Mouse (Mus musculus) embryonic stem cell, embryonic (primary cell): ENCODE measurements around the gene Nadsyn1.

ENCODE experiments used
- CTCF ChIA-PET, 4 experiments: fragments of 300-600 bp in 2 of 4; fragments of 350-600 bp in 2 of 4; sonication (Branson Sonifier 250); formaldehyde crosslinking; loops; one replicate each; lab custom pipeline; 2022; ENCODE audit warnings: inconsistent platforms in 2 of 4; lab: Charles Lee
- POLR2A ChIA-PET, 4 experiments: fragments of 300-600 bp in 2 of 4; fragments of 350-600 bp in 2 of 4; sonication (Branson Sonifier 250); formaldehyde crosslinking; loops; one replicate each; lab custom pipeline; 2022; ENCODE audit warnings: antibody characterized with exemption in 4 of 4, inconsistent platforms in 1 of 4; lab: Charles Lee

Gene Nadsyn1

DNA sequence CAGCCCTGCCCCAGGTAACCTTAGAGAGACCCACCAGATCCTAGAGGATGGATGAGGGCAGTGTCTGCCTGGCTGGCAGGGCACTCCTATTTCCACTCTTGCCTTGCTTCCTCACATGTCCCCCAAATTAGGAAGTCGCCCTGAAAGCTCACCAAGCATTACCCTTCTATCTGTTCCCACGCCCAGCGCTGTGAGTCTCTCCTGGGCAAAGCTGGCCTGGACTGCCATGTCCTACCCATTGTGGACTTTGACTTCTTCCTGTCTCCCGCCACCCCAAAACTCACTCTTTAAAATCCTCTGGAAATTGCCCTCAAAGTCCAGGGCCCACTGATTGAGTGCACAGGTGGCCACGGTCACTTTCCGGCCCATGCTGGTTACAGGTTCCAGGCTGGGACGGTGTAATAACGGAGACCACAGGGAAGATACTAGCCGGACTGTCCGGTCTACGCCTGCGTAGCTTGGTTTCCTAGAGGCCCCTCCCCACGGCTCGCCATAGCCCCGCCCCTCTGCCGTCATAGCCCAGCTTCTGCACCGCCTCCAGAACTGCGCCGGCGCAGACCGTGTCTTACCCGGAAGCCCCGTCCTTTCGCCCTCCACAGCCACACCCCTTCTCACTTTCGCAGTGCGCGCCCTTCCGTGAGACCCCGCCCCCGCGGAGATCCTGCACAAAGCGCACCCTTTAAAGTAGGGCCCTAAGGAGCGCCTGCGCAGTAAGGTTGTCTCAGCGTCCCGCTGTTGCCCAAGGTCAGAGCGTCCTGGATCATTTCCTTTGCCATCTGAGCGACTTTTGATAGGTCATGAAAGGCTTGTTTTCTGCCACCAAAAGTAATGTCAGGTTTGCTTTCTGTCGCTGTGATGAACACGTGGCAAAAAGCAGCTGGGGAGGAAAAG is at the start of gene Nadsyn1, which contains the start of gene Dhcr7:
Gene Nadsyn1, minus strand, starts transcription at position 475 of the 891 bp plus-strand sequence.
Gene Dhcr7, plus strand, starts transcription at position 771 of the 891 bp plus-strand sequence.
- ChIA-PET POLR2A (interaction anchor here in 3 of 4 experiments (0.6 to 2.6 kb wide), 25 partner anchors 7 to 299 kb away, joined by 3 to 17 read pairs (median 3); partner anchors contain the start of genes Cars (in 2 of the 3), Mrgpre (in 1 of the 3) and Nap1l4 (in 1 of the 3)), CTCF (interaction anchor here (0.5 to 2.1 kb wide), 13 partner anchors 38 to 904 kb away, joined by 3 to 11 read pairs (median 3); partner anchors contain the start of gene Mrgpre (in 1 of the 4))

GRCm38 (mm10) chr7:143868874-143869273 is 46.2 kb upstream of the Nadsyn1 start:
- ChIA-PET POLR2A (no interaction called here), CTCF (interaction anchor here in 1 of 4 experiments (1.0 kb wide), 1 partner anchor 39 kb away, joined by 3 read pairs; no protein-coding TSS in a partner anchor)

DNA sequence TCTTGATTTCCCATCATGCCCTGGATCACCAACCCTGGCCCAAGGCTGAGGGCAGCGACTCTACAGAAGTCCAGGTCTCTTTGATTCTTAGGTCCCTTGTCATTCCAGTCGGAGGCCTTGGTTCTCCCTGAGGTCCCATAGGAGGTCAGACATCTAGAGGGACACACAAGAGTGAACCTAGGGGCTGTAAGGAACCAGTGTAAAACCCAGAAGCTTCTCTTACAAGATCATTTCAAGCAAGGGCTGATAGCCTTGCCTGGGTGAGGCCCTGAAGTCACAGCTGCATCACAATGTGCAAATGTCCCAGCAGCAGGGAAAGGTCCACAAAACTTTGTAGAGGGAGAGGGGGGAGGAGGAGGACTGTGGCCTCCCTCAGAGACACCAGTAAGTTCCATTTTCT is 43.9 kb upstream of the Nadsyn1 start, which contains the start of gene Gm498:
Gene Gm498, plus strand, starts transcription at position 301 of the 400 bp plus-strand sequence.
- POLR2A ChIA-PET = interaction anchor here in 2 of 4 experiments (0.7 kb wide), 2 partner anchors 107 to 1185 kb away, joined by 3 read pairs; no protein-coding TSS in a partner anchor
- CTCF ChIA-PET = no interaction called here

GRCm38 (mm10) chr7:143848768-143849482 is 26.3 kb upstream of the Nadsyn1 start:
- POLR2A ChIA-PET = no interaction called here
- CTCF ChIA-PET = no interaction called here

DNA sequence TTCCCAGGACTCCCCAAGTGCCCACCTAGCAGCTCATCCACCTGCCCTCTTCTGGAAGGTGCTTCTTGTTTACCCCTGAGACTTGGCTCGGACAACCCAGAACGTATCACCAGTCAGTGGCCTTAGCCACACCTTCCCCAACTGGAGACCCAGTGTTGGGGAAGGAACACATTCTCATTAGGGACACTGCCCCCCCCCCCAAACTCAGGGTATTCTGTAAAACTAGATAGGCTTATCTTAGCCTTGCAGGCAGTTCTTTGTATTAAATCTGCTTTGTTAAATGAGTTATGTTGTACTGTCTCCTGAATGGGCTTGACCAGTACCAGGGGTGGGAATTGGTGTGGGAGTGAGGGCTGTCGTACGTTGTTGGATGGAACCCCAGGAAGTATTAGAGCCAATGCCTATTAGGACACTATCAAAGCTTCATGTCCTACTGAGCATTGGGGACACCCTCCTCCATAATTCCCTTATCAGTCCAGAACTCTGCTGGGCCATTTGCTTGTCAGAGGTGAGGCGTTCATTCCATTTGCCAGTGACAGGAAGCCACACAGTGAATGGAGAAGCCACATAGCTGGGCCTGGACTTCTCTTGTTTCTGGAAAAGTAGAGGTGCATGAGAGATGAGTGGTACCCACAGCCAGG is 25.6 kb upstream of the Nadsyn1 start:
- POLR2A ChIA-PET = interaction anchor here in 2 of 4 experiments (0.6 to 1.0 kb wide), 3 partner anchors 18 to 552 kb away, joined by 3 to 5 read pairs (median 4); no protein-coding TSS in a partner anchor
- CTCF ChIA-PET = no interaction called here

- ChIA-PET CTCF (no interaction called here), POLR2A (no interaction called here)
These were observed 18.7 kb upstream of the Nadsyn1 start for GRCm38 (mm10) chr7:143841301-143841700.

DNA sequence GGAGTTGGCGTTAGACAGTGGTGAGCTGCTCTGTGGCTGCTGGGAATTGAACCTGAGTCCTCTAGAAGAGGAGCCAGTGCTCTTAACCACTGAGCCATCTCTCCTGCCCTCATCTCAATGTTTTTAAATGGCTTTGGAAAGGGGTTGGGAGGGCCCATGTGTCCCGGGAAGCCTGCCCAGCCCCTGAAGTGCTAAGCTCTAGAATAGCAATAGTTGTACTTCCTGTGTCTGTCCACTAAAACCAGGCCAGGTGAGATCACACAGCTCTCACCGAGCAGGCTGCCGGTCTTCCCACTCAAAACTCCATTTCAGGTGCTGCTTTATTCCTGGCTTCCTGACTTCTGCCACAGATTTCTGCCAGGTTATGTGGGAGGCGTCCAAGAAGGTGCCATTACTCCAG is 17.5 kb upstream of the Nadsyn1 start:
- CTCF ChIA-PET = interaction anchor here in 1 of 4 experiments (0.6 kb wide), 1 partner anchor 11 kb away, joined by 3 read pairs; no protein-coding TSS in a partner anchor
- POLR2A ChIA-PET = interaction anchor here in 2 of 4 experiments (0.7 to 2.5 kb wide), 3 partner anchors 9 to 10 kb away, joined by 3 to 15 read pairs (median 3); no protein-coding TSS in a partner anchor

GRCm38 (mm10) chr7:143837705-143838358 is 15.2 kb upstream of the Nadsyn1 start:
- ChIA-PET CTCF (no interaction called here), POLR2A (interaction anchor here in 1 of 4 experiments (2.5 kb wide), 1 partner anchor 8 kb away, joined by 15 read pairs; no protein-coding TSS in a partner anchor)

- ChIA-PET POLR2A (interaction anchor here in 2 of 4 experiments (0.6 to 1.6 kb wide), 3 partner anchors 8 to 43 kb away, joined by 3 to 4 read pairs (median 3); partner anchors contain the start of genes Dhcr7 (in 1 of the 2) and Nadsyn1 (in 1 of the 2)), CTCF (no interaction called here)
These were observed 12.3 kb upstream of the Nadsyn1 start for GRCm38 (mm10) chr7:143834972-143835371.

GRCm38 (mm10) chr7:143834316-143834715 is 11.7 kb upstream of the Nadsyn1 start:
- ChIA-PET CTCF (interaction anchor here in 1 of 4 experiments (0.6 kb wide), 1 partner anchor 1023 kb away, joined by 4 read pairs; no protein-coding TSS in a partner anchor), POLR2A (interaction anchor here in 2 of 4 experiments (0.6 to 1.6 kb wide), 2 partner anchors 9 to 42 kb away, joined by 3 read pairs; no protein-coding TSS in a partner anchor)

- ChIA-PET POLR2A (interaction anchor here in 1 of 4 experiments (1.6 to 3.2 kb wide), 2 partner anchors 10 to 11 kb away, joined by 3 to 17 read pairs; partner anchors contain the start of genes Dhcr7 and Nadsyn1), CTCF (interaction anchor here in 1 of 4 experiments (0.6 kb wide), 1 partner anchor 1023 kb away, joined by 4 read pairs; no protein-coding TSS in a partner anchor)
These were observed 11.0 kb upstream of the Nadsyn1 start for GRCm38 (mm10) chr7:143833581-143834190.

- ChIA-PET POLR2A (interaction anchor here in 1 of 4 experiments (3.2 kb wide), 1 partner anchor 10 kb away, joined by 17 read pairs; the partner anchor contains the start of genes Dhcr7 and Nadsyn1), CTCF (no interaction called here)
These were observed 10.0 kb upstream of the Nadsyn1 start for GRCm38 (mm10) chr7:143832611-143833010.

GRCm38 (mm10) chr7:143832196-143832595 is 9.5 kb upstream of the Nadsyn1 start:
- POLR2A ChIA-PET = interaction anchor here in 3 of 4 experiments (1.2 to 3.2 kb wide), 3 partner anchors 8 to 9 kb away, joined by 3 to 17 read pairs (median 3); partner anchors contain the start of genes Dhcr7 (in 2 of the 3) and Nadsyn1 (in 2 of the 3)
- CTCF ChIA-PET = interaction anchor here in 1 of 4 experiments (0.6 kb wide), 1 partner anchor 9 kb away, joined by 13 read pairs; no protein-coding TSS in a partner anchor

GRCm38 (mm10) chr7:143830399-143830798 is 7.8 kb upstream of the Nadsyn1 start:
- CTCF ChIA-PET = interaction anchor here (0.5 to 2.0 kb wide), 23 partner anchors 13 to 1306 kb away, joined by 3 to 41 read pairs (median 5); partner anchors contain the start of genes Mrgpre (in 2 of the 4) and Tnfrsf22 (in 1 of the 4)
- POLR2A ChIA-PET = interaction anchor here (0.5 to 3.2 kb wide), 26 partner anchors 8 to 1454 kb away, joined by 3 to 20 read pairs (median 4); partner anchors contain the start of genes Nap1l4 (in 3 of the 4), Cars (in 1 of the 4), Dhcr7 (in 1 of the 4) and Fadd (in 1 of the 4)

GRCm38 (mm10) chr7:143829504-143830331 is 7.1 kb upstream of the Nadsyn1 start:
- CTCF ChIA-PET = interaction anchor here (0.5 to 2.0 kb wide), 50 partner anchors 13 to 1442 kb away, joined by 3 to 41 read pairs (median 3); partner anchors contain the start of genes Mrgpre (in 3 of the 4), Cars (in 2 of the 4), Ctsd (in 1 of the 4) and Tnfrsf22 (in 1 of the 4)

More at GRCm38 (mm10) chr7:143829504-143830331, 7.1 kb upstream of the Nadsyn1 start:
- POLR2A ChIA-PET = interaction anchor here (0.5 to 2.7 kb wide), 53 partner anchors 8 to 1454 kb away, joined by 3 to 20 read pairs (median 4); partner anchors contain the start of genes Nap1l4 (in 3 of the 4), Cars (in 2 of the 4), Mrgpre (in 2 of the 4) and Cttn (in 1 of the 4)
